Mouse (Mus musculus): ENCODE measurements around the gene Pp2d1. TPM values are rescaled to one million over a fixed set of nuclear protein-coding genes. Genes with fewer than 3 reads are reported as not detected.

Gene Pp2d1
- polyA plus RNA-seq, 1 experiment from 2014 or later, result not detected

DNA sequence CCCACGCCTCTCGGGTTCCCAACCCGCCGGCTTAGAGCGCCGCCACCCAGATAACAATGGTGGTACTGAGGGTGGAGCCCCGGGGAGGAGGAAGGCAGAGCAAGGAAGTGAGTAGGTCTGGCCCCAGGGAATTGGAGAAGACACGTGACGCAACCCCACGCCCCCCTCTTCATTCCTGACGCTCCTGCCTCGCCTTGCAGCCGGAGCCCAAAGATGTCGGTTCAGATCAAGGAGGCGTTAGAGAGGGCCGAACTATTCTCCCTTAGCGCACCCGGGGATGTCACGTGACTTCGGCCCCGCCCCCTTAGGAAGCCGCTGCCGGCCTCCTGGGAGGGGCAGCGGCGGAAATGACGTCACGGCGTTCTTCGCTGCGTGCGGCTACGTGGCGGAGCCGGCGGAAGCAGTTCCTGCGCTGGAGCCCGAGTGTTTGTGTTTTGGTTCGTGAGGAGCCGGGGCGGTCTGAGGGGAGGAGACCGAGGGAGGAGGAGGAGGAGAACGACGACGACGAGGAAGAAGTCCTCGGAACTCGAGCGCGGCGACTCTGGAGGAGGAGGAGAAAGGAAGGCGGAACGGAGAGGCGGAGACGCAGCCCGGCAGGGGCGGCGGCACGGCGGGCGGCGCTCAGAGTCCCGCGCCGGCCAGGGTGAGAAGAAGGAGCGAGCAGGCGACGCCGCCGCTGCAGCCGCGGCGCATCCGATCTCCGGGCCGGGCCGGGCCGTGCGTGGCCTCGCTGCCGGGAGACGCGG is 60.2 kb downstream of the Pp2d1 start, which contains the start of gene Rab5a:
Gene Rab5a, plus strand, starts transcription at position 377 of the 746 bp plus-strand sequence.
- peak within 1 kb of the TSS; percentile 84 for H3K4me3 ChIP-seq (ENCODE audit: inconsistent target)
- H3K27ac ChIP-seq, result peak within 1 kb of the TSS; percentile 90
- H3K79me2 ChIP-seq (ENCODE audit: inconsistent target), result peaks cover 44% of the 10 kb centered on the region
- under 1% methylated on average over 68 of the region's 82 CpGs for WGBS (ENCODE audit: missing documents)
- H3K36me3 ChIP-seq (ENCODE audit: inconsistent target), result peaks cover 5% of the 10 kb centered on the region; the same call in 1 of the 2 replicates

DNA sequence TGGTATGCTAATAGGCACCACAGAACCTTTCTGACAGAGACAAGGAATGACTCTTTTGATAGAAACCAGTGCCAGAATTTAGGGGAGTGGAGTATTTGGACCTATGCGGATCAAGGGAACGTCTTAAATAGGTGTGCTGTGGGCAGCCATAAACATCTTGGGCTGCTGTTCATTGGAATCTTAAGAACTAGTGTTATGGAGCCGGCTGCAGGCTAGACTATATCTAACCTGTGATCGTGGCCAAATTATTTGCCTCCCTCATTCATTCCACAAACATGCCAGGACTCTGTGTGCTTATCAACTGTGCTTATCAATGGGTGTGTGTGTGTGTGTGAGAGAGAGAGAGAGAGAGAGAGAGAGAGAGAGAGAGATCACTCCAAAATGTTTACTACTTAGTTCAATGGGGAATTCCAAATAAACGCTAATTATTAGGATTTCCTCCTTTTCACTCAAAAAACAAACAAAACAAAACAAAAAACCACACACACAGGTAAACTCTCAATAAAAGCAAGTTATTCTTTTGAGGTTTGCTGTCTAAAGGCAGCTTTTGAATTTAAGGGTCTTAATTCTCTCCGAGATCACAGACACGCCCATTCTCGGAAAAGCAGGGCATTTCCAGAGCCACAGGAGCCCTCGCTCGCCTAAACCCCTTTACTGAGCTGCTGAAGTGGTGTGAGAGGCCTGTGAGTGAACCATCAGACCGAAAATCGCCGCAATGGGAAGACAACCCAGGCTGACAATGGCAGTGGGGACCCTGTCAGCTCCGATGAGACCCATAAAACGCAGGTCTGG is 61.0 kb downstream of the Pp2d1 start:
- Histone ChIP-seq H3K4me3 (ENCODE audit: inconsistent target) (peak overlapping the region; percentile 84), H3K36me3 (ENCODE audit: inconsistent target) (no peaks in the 10 kb centered on the region), H3K27ac (peak overlapping the region; percentile 90), H3K79me2 (ENCODE audit: inconsistent target) (peaks cover 36% of the 10 kb centered on the region)
- 18% methylated on average over 15 of the region's 15 CpGs for WGBS (ENCODE audit: missing documents)

DNA sequence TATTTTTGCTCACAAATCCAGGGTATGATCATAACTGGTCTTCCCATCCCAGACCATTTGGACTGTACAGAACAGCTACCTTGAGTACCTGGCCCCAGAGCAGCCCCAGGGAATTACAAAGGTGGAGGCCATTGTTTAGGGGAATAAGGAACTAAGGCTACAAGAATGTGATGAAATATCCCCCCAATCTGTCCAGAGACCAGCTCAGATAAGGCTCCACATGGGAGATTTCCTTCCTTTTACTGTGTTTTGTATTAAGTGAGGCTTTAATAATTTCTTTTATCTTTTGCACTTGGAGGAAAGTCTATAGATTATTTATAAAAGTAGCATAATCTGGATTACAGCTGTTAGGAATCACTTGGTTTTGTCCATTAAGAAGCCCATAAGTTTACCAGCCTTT is 70.6 kb downstream of the Pp2d1 start:
- no peak overlapping the region for H3K4me3 ChIP-seq (ENCODE audit: inconsistent target)
- no peaks in the 10 kb centered on the region for H3K36me3 ChIP-seq (ENCODE audit: inconsistent target)
- no peaks in the 10 kb centered on the region for H3K79me2 ChIP-seq (ENCODE audit: inconsistent target)
- H3K27ac ChIP-seq, result no peak overlapping the region

DNA sequence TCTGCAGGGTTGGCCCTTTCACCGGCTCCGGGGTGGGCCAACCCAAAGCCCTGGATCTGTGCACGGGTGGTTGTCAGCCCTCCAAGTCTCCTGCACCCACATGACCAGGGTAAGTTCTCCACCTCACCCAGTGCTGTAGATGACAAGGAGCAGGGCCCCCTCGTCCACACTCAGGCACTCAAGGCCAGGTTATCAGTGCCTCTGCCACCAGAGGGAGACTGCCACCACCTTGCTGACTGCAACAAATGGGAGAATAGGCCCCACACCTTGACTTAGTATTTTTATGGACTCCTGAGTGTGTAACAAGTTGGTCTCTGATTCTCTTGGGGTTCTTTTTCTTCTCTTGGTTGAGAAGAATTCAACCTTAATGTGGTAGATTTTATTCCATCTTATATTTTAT is 73.7 kb downstream of the Pp2d1 start:
- WGBS (ENCODE audit: missing documents), result 65% methylated on average over 4 of the region's 4 CpGs
- H3K4me3 ChIP-seq (ENCODE audit: inconsistent target), result no peak overlapping the region
- no peak overlapping the region for H3K27ac ChIP-seq
- no peaks in the 10 kb centered on the region for H3K79me2 ChIP-seq (ENCODE audit: inconsistent target)
- H3K36me3 ChIP-seq (ENCODE audit: inconsistent target), result no peaks in the 10 kb centered on the region

DNA sequence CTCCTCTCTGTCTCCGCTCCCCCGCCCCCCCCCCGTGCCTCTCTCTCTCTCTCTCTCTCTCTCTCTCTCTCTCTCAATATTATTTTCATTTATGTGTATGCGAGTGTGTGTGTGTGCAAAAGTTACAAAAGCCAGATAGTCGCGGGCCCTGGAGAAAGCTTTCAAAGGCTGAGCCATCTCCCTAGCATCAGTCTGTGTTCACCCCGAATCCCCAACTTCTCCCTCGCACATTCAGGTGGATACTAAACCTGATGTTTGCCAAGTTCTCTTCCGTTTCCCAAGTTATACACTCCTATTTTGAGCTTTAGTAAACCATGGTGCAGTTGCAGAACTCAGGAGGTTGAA is 75.8 kb downstream of the Pp2d1 start:
- no peaks in the 10 kb centered on the region for H3K79me2 ChIP-seq (ENCODE audit: inconsistent target)
- WGBS (ENCODE audit: missing documents), result 20% methylated on average over 6 of the region's 9 CpGs
- peak overlapping the region; percentile 29 for H3K4me3 ChIP-seq (ENCODE audit: inconsistent target)
- no peaks in the 10 kb centered on the region for H3K36me3 ChIP-seq (ENCODE audit: inconsistent target)
- no peak overlapping the region for H3K27ac ChIP-seq

DNA sequence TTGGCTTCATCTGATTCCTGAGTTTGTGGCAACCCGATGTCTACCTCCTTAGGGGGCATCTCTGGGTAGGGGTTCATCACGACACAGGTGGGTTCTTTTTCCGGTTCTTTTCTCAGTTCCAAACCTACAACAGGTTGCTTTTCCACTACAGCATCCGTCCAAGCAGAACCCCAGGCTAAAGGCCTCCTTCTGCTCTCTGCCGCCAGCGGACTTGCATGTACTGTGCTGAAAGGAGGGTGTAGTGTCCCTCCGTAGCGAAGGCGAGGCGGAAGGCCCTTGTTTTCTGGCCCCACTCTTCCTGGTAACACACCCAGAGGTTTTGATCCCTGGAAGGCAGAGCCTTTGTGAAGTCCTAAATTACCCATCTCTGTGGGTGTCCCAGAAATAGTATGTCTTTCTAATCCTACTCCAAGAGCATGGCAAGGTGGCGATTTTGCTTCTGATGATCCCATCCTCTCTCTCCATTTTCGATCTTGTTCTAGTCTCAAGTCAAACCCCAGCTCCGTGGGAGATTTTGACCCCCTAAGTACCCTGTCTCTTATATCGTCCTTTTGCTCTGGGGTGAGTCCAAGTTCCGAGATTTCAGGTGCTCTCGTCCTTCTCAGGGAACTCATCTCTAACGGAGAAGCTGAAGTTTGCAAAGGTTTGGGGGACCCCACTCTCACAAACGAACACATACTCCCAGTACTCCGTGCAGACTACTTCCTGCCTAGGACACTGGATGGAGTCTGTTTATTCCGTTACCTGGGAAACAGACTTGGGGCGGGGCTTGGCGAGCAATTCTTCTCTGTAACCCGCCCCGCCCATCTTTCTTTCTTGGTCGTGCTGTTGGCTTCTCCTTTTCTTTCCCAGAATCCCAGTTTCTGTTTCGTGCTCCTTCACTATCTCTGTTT is 76.4 kb downstream of the Pp2d1 start, which contains the start of gene Efhb:
Gene Efhb, minus strand, starts transcription at position 719 of the 893 bp plus-strand sequence.
- Histone ChIP-seq H3K36me3 (ENCODE audit: inconsistent target) (no peaks in the 10 kb centered on the region), H3K4me3 (ENCODE audit: inconsistent target) (peak within 1 kb of the TSS; percentile 29), H3K79me2 (ENCODE audit: inconsistent target) (no peaks in the 10 kb centered on the region), H3K27ac (no peak within 1 kb of the TSS)
- WGBS (ENCODE audit: missing documents), result 45% methylated on average over 25 of the region's 26 CpGs

Other genes with a start within 250 kb of the Pp2d1 start
- gene Efhb, start 76.1 kb downstream of the Pp2d1 start, polyA plus RNA-seq (2018), result not detected in 3 replicates
- gene Rab5a, start 60.2 kb downstream of the Pp2d1 start, polyA plus RNA-seq (2018), result 66.5 to 84.2 TPM (median 67.4 TPM) in 3 replicates
- 14.0 to 30.7 TPM (median 17.0 TPM) in 3 replicates for gene Kat2b, start 27.4 kb upstream of the Pp2d1 start, polyA plus RNA-seq (2018)
- gene Sgo1, start 149.9 kb upstream of the Pp2d1 start, polyA plus RNA-seq (2018), result 0.23 to 2.2 TPM (median 1.2 TPM) in 3 replicates

All from macrophage (primary cell).